Mouse (Mus musculus) layer of hippocampus, postnatal 10 days (tissue): ENCODE data around the gene Chga. TPM values are rescaled to one million over a fixed set of nuclear protein-coding genes. Genes with fewer than 3 reads are reported as not detected.

Experiments used
- DNase-seq, 2 experiments: peaks; one replicate each; pipeline ENCODE4 v3.0.0; 2021; ENCODE audit warnings: low spot score in 2 of 2
- long read RNA-seq: library from polyadenylated mRNA; stranded (forward); transcript quantifications from one replicate; pipeline ENCODE4 v2.0.0, GENCODE M21; 2023
- total RNA-seq, 2 experiments: library from RNA; stranded (reverse); gene quantifications; 2 replicates each; pipeline ENCODE4 v1.2.3; 2021

Gene Chga
- total RNA-seq: 100 to 1,000 TPM; 150 to 152 TPM
- long read RNA-seq, transcript Chga-201 (8 exons, 1,883 nt): major isoform, 110 of 158 reads
- long read RNA-seq, partial matches to known transcripts: 43 of 158 reads
- long read RNA-seq, other reads (novel, unspliced or antisense): 5 of 158 reads

GRCm38 (mm10) chr12:102554721-102555516 lies at the start of gene Chga:
Chga (plus strand) TSS chr12:102554969.
- DNase-seq: peak; percentile 75 to 81

DNA sequence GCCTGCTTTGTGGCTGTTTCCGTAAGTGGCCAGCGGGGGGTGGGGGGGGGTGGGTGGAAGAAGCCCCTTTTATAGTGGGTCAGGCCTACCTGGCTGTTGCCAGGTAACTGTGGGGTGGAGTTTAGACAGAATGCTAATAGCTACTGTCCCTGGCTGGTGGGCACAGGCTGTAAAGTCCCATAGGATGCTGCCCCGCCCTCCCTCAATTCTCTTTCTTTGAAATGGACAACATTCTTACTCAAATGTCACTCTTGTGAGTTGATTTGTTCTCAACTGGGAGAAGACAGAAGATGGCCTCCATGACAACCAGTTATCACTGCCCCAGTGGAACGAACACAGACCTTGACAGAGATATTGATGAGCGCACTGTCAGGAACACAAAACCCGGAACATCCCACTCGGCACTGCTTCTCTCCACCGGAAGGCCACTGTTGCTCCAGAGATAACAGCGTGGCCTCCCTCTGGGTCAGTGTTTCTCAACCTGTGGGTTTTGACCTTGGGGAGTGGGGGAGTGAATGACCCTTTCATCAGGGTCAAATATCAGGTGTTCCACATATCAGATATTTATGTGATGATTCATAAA lies 49.5 kb upstream of the Chga start:
- DNase-seq: no peak

DNA sequence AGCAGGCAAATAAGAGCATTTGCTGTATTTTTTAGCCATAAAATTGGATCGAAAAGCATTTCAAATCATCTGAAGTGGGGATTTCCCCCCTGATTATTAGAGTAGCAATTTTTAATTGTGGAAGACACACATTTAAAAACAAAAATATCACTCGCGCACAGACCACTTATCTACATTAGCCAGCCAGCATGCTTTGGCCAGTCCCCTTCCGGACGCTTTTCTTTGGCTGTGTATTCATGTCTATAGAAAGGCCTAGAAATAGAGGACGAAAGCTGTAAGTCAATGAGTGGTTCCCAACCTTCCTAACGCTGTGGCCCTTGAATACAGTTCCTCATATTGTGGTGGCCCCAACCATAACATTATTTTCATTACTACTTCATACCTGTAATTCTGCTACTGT lies 48.8 kb upstream of the Chga start:
- no peak for DNase-seq

- DNase-seq: peak; percentile 60
Measured at GRCm38 (mm10) chr12:102511363-102511762, 43.4 kb upstream of the Chga start.

DNA sequence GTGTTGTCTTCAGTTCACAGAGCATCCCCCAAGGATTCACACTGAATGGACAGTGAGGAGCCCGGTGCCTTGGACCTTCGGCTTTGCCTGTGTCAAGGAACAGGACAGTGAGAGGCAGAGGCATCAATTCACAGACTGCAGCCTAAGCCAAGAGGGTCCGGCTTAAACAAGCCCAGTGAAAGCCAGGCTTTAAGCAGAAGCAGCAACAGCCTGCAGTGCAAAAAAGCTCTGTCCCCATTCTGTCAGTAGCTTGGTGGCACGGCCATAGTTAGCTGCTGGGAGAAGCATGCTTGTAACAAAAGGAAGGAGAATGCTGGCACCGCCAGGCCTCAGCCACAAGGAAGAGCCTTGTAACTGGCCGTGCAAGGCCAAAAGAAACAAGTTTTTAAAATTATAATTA lies 40.6 kb upstream of the Chga start:
- DNase-seq: peak in 1 of 2 experiments; percentile 22

DNA sequence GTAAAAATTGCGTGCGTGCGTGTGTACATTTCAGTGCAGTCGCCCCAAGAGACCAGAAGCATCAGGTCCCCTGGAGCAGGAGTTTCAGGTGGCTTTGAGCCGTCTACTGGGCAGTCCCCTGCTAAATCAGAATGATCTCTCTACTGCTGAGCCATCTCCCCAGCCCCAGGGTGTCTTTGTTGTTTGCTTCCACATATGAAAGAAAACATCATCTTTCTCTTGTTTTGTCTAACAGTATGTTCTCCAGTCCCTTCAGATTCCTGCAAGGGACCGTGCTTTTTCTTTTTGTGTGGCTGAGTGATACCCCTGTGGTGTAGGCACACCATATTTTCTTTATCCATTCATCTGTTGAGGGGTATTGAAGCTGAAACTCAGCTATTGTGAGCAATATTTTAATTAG lies 40.0 kb upstream of the Chga start:
- DNase-seq: peak in 1 of 2 experiments; percentile 11

- DNase-seq: no peak
Measured at GRCm38 (mm10) chr12:102516151-102516550, 38.6 kb upstream of the Chga start.

DNA sequence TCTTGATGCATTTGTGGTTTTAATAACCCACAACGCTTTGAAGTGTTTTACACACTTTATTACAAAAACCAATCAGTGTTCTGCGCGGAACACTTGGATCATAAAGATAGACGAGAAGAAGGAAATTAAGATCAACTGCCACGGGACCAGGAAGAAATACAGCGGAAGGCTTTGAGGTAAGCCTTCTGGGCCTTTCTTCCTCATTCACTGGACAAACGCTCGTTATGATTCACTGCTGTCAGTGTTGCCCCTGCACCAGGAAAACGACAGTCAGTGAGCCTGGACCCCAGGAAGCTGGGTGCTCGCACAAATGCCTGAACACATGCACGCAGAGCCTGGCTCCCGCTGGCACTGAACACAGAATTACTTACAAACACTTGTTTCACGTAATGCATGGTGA lies 37.1 kb upstream of the Chga start:
- DNase-seq: peak in 1 of 2 experiments; percentile 9

- peak in 1 of 2 experiments; percentile 6 for DNase-seq
Measured at GRCm38 (mm10) chr12:102519929-102520720, 34.6 kb upstream of the Chga start.

DNA sequence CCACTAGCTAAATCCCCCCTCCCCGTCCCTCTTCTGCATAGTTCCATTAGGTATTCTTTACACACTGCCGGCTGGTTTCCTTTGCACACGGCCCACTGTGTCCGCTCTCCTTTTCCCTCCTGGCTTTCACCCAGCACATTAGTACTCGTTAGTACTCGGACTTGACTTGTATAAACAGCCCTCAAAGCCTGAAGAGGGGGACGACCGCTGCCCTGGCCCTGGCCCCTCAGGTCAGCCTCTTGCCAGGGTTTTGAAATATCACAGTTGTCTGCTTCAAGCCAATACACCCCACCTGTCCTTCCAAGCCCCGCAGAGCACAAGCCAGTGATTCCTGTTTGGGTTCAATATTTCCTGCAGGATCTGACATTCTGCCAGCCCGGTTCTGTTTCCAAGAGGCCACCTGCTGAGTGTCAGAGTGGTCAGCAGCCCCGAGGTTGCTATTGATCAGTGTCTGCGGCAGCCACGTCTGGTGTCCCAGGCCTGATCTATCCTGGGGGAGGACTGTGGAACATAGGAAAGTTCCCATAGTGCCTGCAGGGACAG lies 32.9 kb upstream of the Chga start:
- peak in 1 of 2 experiments; percentile 27 for DNase-seq

GRCm38 (mm10) chr12:102524216-102524615 lies 30.6 kb upstream of the Chga start:
- no peak for DNase-seq

DNA sequence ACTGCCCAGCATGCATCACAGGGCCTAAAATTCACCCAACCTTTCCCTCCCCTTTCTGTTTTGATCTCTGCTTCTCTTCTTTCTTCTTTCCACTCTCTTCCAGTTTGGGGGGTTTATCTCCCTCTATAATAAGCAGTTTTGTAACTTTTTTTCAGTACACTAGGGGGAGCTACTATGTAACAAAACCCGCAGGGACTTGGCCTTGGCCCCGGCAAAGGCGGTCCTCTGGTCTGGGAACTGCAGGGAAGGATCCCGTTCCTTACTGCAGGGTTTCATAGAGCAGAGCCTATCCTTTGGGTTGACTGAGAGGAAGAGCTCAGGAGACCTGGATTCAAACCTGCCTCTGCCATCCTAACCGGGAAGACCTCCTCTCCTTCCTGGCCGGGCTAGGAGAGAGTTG lies 30.0 kb upstream of the Chga start:
- peak in 1 of 2 experiments; percentile 35 for DNase-seq

DNA sequence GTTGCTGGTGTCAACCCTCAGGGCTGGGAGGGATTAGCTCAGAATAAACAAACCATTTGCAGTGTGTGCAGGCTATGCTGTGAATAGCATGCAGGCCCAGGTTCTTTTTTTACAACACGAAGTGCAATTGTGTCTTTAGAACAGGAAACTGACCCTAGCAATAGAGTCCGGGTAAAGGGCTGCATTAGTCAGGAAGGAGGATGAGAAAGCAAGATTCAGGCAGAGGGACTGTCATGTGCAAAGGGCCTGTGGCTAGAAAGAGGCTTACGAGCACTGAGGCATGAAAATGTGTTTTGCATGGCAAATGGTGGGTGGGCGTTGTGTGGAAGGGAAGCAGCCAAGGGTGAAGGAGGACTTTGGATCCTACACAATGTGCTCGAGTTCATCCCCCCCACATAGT lies 26.8 kb upstream of the Chga start:
- no peak for DNase-seq

GRCm38 (mm10) chr12:102535796-102536195 lies 19.0 kb upstream of the Chga start:
- no peak for DNase-seq

- no peak for DNase-seq
Measured at GRCm38 (mm10) chr12:102540278-102540677, 14.5 kb upstream of the Chga start.

- no peak for DNase-seq
Measured at GRCm38 (mm10) chr12:102541168-102541567, 13.6 kb upstream of the Chga start.

DNA sequence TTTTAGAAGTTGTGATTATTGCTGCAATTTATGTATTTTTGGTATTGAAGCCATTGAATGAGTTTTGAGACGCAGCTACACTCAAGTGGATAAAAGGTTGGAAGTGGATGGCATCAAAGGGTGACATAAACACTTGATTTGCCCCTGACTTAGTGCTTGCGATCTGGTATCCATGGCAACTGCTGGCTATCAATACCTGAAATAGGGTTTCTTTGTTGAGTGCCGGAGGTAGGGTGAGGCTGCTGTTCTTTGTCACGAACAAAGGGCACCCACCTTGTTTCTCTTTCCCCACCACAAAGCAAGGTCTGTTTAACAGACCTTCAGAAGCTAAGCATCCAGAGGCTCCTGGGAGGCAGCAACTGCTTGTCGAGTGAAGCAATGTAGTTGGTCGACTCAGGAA lies 9.6 kb upstream of the Chga start:
- DNase-seq: no peak

GRCm38 (mm10) chr12:102550529-102550928 lies 4.2 kb upstream of the Chga start:
- peak; percentile 56 to 66 for DNase-seq

GRCm38 (mm10) chr12:102551186-102551585 lies 3.6 kb upstream of the Chga start:
- no peak for DNase-seq

- no peak for DNase-seq
Measured at GRCm38 (mm10) chr12:102552001-102552400, 2.8 kb upstream of the Chga start.

DNA sequence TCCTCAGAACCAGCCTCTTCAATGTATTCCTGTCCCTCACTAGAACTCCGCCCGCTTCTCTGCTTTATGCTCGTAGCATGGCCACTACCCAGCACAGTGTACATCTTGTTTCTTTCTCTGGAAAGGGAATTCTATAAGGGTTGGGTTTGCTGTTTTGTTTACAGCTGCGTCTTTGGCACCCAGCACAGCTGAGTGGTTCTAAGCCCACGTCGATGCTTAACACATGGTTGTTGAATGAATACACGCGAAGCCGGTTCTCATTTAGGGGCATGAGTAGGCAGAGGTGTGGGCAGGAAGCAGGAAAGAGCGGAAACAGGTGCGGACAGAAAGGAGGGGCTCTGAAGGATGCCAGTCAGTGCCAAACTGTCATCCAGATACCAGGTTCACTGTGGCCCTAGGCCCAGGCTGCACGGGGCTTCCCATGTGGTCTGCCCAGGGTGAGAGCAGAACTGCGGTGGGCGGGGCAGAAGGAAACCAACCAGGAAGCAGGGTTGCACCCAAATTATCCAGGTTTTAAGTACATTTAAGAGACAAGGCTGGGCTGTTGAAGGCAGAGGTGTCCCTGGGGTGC lies 979 bp upstream of the Chga start:
- DNase-seq: no peak
